Mouse (Mus musculus) hindbrain, embryonic 13.5 days (tissue): ENCODE data around the gene Tubal3. TPM values are rescaled to one million over a fixed set of nuclear protein-coding genes. Genes with fewer than 3 reads are reported as not detected.

Experiments
- ATAC-seq: fragments of 200-750 bp; cut with Nextera tagmentation; 2 replicates; pipeline ENCODE4 v1.8.0; 2017; ENCODE audit warnings: moderate TSS enrichment; ENCODE audit not compliant: low FRiP score
- H3K27ac ChIP-seq: fragments of 300-500 bp; sonication (generic); 2 replicates; pipeline ENCODE4 v1.5.1; 2015; ENCODE audit warnings: inconsistent platforms, mild to moderate bottlenecking, moderate library complexity
- H3K27me3 ChIP-seq: fragments of 300-500 bp; sonication (generic); 2 replicates; pipeline ENCODE4 v1.6.1; 2015; ENCODE audit warnings: mild to moderate bottlenecking, inconsistent platforms
- H3K36me3 ChIP-seq: fragments of 300-500 bp; sonication (generic); 2 replicates; pipeline ENCODE4 v1.6.1; 2015; ENCODE audit warnings: mild to moderate bottlenecking, inconsistent platforms
- H3K4me1 ChIP-seq: fragments of 300-500 bp; sonication (generic); replicated peaks from 2 replicates; pipeline ENCODE4 v1.6.1; 2015; ENCODE audit warnings: inconsistent platforms
- H3K4me2 ChIP-seq: fragments of 300-500 bp; sonication (generic); 2 replicates; pipeline ENCODE4 v1.6.1; 2015; ENCODE audit warnings: inconsistent platforms, mild to moderate bottlenecking, moderate library complexity
- H3K4me3 ChIP-seq: fragments of 300-500 bp; sonication (generic); 2 replicates; pipeline ENCODE4 v1.5.1; 2015; ENCODE audit warnings: mild to moderate bottlenecking, inconsistent platforms
- H3K9ac ChIP-seq: fragments of 300-500 bp; sonication (generic); 2 replicates; pipeline ENCODE4 v1.6.1; 2015; ENCODE audit warnings: mild to moderate bottlenecking, inconsistent platforms
- H3K9me3 ChIP-seq: fragments of 300-500 bp; sonication (generic); 2 replicates; pipeline ENCODE4 v1.6.1; 2016; ENCODE audit warnings: inconsistent platforms
- WGBS: fragments of 180-500 bp; shearing (Covaris S2); methylation state at CpG from one replicate; pipeline ENCODE4 v1.1.7; 2015; 5-methylcytosine and 5-hydroxymethylcytosine counted together
- microRNA-seq: library from miRNA; unstranded; fragments of <30 nt; microRNA quantifications from one replicate; pipeline ENCODE4, GENCODE M21; 2016
- polyA plus RNA-seq: library from polyadenylated mRNA; unstranded; fragments of >200 nt; fragmentation: Nextera tagmentation; extraction: Ambion mirVana; gene quantifications from 2 replicates; pipeline ENCODE4 v1.2.1, GENCODE M21; 2015

Gene Tubal3
- polyA plus RNA-seq, 1 experiment from 2014 or later, result not detected

GRCm38 (mm10) chr13:3944699-3945098, 26.6 kb downstream of the Tubal3 start:
- H3K4me2 ChIP-seq, result no peak overlapping the region
- 79% methylated on average over 7 of the region's 7 CpGs for WGBS

GRCm38 (mm10) chr13:3945249-3945648, 27.2 kb downstream of the Tubal3 start, which contains the start of gene Ucn3:
Ucn3 (minus strand) TSS chr13:3945349.
- Histone ChIP-seq H3K36me3 (no peaks in the 10 kb centered on the region), H3K4me2 (no peak within 1 kb of the TSS), H3K27ac (no peak within 1 kb of the TSS), H3K27me3 (no peaks in the 10 kb centered on the region), H3K9ac (no peak within 1 kb of the TSS), H3K4me3 (no peak within 1 kb of the TSS), H3K9me3 (no peaks in the 10 kb centered on the region), H3K4me1 (no peaks in the 10 kb centered on the region)
- WGBS, result 82% methylated on average over 2 of the region's 2 CpGs
- ATAC-seq, result no peak

More at GRCm38 (mm10) chr13:3944699-3945098, 26.6 kb downstream of the Tubal3 start:
- H3K27me3 ChIP-seq, result no peaks in the 10 kb centered on the region
- ATAC-seq, result no peak
- no peak overlapping the region for H3K27ac ChIP-seq
- no peaks in the 10 kb centered on the region for H3K4me1 ChIP-seq
- no peak overlapping the region for H3K4me3 ChIP-seq
- no peaks in the 10 kb centered on the region for H3K36me3 ChIP-seq
- H3K9ac ChIP-seq, result no peak overlapping the region
- H3K9me3 ChIP-seq, result no peaks in the 10 kb centered on the region

- Histone ChIP-seq H3K9me3 (no peaks in the 10 kb centered on the region), H3K27ac (no peak overlapping the region), H3K4me2 (no peak overlapping the region), H3K36me3 (no peaks in the 10 kb centered on the region), H3K9ac (no peak overlapping the region), H3K27me3 (no peaks in the 10 kb centered on the region), H3K4me3 (no peak overlapping the region), H3K4me1 (no peaks in the 10 kb centered on the region)
- no peak for ATAC-seq
- 91% methylated on average over 4 of the region's 4 CpGs for whole genome bisulfite sequencing
Measured at GRCm38 (mm10) chr13:3947267-3947666, 29.2 kb downstream of the Tubal3 start.

GRCm38 (mm10) chr13:3949477-3949876, 31.4 kb downstream of the Tubal3 start:
- Histone ChIP-seq H3K27ac (no peak overlapping the region), H3K4me1 (no peaks in the 10 kb centered on the region), H3K36me3 (no peaks in the 10 kb centered on the region), H3K9ac (no peak overlapping the region), H3K4me2 (no peak overlapping the region), H3K9me3 (no peaks in the 10 kb centered on the region), H3K27me3 (no peaks in the 10 kb centered on the region), H3K4me3 (no peak overlapping the region)
- 88% methylated on average over 4 of the region's 4 CpGs for WGBS
- no peak for ATAC-seq

GRCm38 (mm10) chr13:3951198-3951914, 33.3 kb downstream of the Tubal3 start:
- Histone ChIP-seq H3K27ac (no peak overlapping the region), H3K4me2 (no peak overlapping the region), H3K27me3 (no peaks in the 10 kb centered on the region), H3K9ac (no peak overlapping the region), H3K4me3 (no peak overlapping the region), H3K36me3 (no peaks in the 10 kb centered on the region), H3K9me3 (no peaks in the 10 kb centered on the region), H3K4me1 (no peaks in the 10 kb centered on the region)
- 81% methylated on average over 6 of the region's 6 CpGs for WGBS
- ATAC-seq, result no peak

- H3K4me3 ChIP-seq, result no peak overlapping the region
- no peaks in the 10 kb centered on the region for H3K4me1 ChIP-seq
- H3K9ac ChIP-seq, result no peak overlapping the region
- no peaks in the 10 kb centered on the region for H3K27me3 ChIP-seq
- 96% methylated on average over 4 of the region's 4 CpGs for WGBS
- no peak overlapping the region for H3K4me2 ChIP-seq
- no peaks in the 10 kb centered on the region for H3K36me3 ChIP-seq
- ATAC-seq, result no peak
- H3K9me3 ChIP-seq, result no peaks in the 10 kb centered on the region
- no peak overlapping the region for H3K27ac ChIP-seq
Measured at GRCm38 (mm10) chr13:3968849-3969248, 50.8 kb downstream of the Tubal3 start.

Small RNA genes within 50 kb of the gene (microRNA-seq; reads per million reads assigned to microRNA genes)
- gene Gm22460, result not detected

Other genes starting within 250 kb of the Tubal3 start
- not detected in 2 replicates for gene Calml3, start 114.0 kb upstream of the Tubal3 start, polyA plus RNA-seq
- gene Calm4, start 80.5 kb upstream of the Tubal3 start, polyA plus RNA-seq, result not detected in 2 replicates
- not detected in 2 replicates for gene Calm5, start 64.1 kb upstream of the Tubal3 start, polyA plus RNA-seq
- gene Net1, start 54 bp upstream of the Tubal3 start, polyA plus RNA-seq, result 13.9 and 15.9 TPM in 2 replicates
- gene Ucn3, start 27.1 kb downstream of the Tubal3 start, polyA plus RNA-seq, result not detected in 2 replicates
- 0.68 and 0.91 TPM in 2 replicates for gene Akr1c14, start 130.7 kb downstream of the Tubal3 start, polyA plus RNA-seq
- not detected in 2 replicates for gene Akr1c18, start 232.4 kb downstream of the Tubal3 start, polyA plus RNA-seq